Mouse (Mus musculus): ENCODE data around the gene Cox15.
A peak's percentile ranks its signal among the peaks of the same experiment; 100 is the strongest.

Gene Cox15

GRCm38 (mm10) chr19:43761543-43762256 is 8.9 kb upstream of the Cox15 start:
- DNase-seq (ENCODE audit: low spot score) = no peak

GRCm38 (mm10) chr19:43760504-43760903 is 7.7 kb upstream of the Cox15 start:
- DNase-seq (ENCODE audit: low spot score) = no peak

- no peak for DNase-seq (ENCODE audit: low spot score)
Observed at GRCm38 (mm10) chr19:43754872-43755271, 2.1 kb upstream of the Cox15 start.

- no peak for DNase-seq (ENCODE audit: low spot score)
Observed at GRCm38 (mm10) chr19:43754237-43754636, 1.4 kb upstream of the Cox15 start.

GRCm38 (mm10) chr19:43753226-43753835 is 531 bp upstream of the Cox15 start:
- DNase-seq (ENCODE audit: low spot score) = peak; percentile 80

GRCm38 (mm10) chr19:43750008-43750407 is 2.8 kb downstream of the Cox15 start:
- no peak for DNase-seq (ENCODE audit: low spot score)

GRCm38 (mm10) chr19:43747877-43748276 is 4.9 kb downstream of the Cox15 start:
- DNase-seq (ENCODE audit: low spot score) = no peak

GRCm38 (mm10) chr19:43745740-43746139 is 7.1 kb downstream of the Cox15 start:
- no peak for DNase-seq (ENCODE audit: low spot score)

GRCm38 (mm10) chr19:43743401-43743800 is 9.4 kb downstream of the Cox15 start:
- no peak for DNase-seq (ENCODE audit: low spot score)

- DNase-seq (ENCODE audit: low spot score) = no peak
Observed at GRCm38 (mm10) chr19:43738409-43738808, 14.4 kb downstream of the Cox15 start.

- DNase-seq (ENCODE audit: low spot score) = no peak
Observed at GRCm38 (mm10) chr19:43731157-43731556, 21.6 kb downstream of the Cox15 start.

- no peak for DNase-seq (ENCODE audit: low spot score)
Observed at GRCm38 (mm10) chr19:43730037-43730428, 22.8 kb downstream of the Cox15 start.

- DNase-seq (ENCODE audit: low spot score) = no peak
Observed at GRCm38 (mm10) chr19:43729296-43730036, 23.3 kb downstream of the Cox15 start.

- no peak for DNase-seq (ENCODE audit: low spot score)
Observed at GRCm38 (mm10) chr19:43726510-43727146, 26.2 kb downstream of the Cox15 start.

- DNase-seq (ENCODE audit: low spot score) = no peak
Observed at GRCm38 (mm10) chr19:43724821-43725220, 28.0 kb downstream of the Cox15 start.

- DNase-seq (ENCODE audit: low spot score) = no peak
Observed at GRCm38 (mm10) chr19:43724194-43724593, 28.6 kb downstream of the Cox15 start.

GRCm38 (mm10) chr19:43723501-43723900 is 29.3 kb downstream of the Cox15 start:
- no peak for DNase-seq (ENCODE audit: low spot score)

- DNase-seq (ENCODE audit: low spot score) = no peak
Observed at GRCm38 (mm10) chr19:43722891-43723290, 29.9 kb downstream of the Cox15 start.

GRCm38 (mm10) chr19:43720061-43720460 is 32.7 kb downstream of the Cox15 start:
- DNase-seq (ENCODE audit: low spot score) = no peak

- DNase-seq (ENCODE audit: low spot score) = no peak
Observed at GRCm38 (mm10) chr19:43711971-43712370, 40.8 kb downstream of the Cox15 start.

- DNase-seq (ENCODE audit: low spot score) = no peak
Observed at GRCm38 (mm10) chr19:43711159-43711916, 41.5 kb downstream of the Cox15 start.

GRCm38 (mm10) chr19:43709317-43709716 is 43.5 kb downstream of the Cox15 start:
- DNase-seq (ENCODE audit: low spot score) = no peak
